Mouse (Mus musculus) left cerebral cortex, adult 8-10 months (tissue): ENCODE data around the gene Arhgap44. TPM values are rescaled to one million over a fixed set of nuclear protein-coding genes. Genes with fewer than 3 reads are reported as not detected.

Source experiments
- DNase-seq, 2 experiments: peaks; one replicate each; pipeline ENCODE4 v3.0.0; 2022; ENCODE audit warnings: low spot score in 2 of 2
- total RNA-seq, 4 experiments: library from RNA; stranded (reverse); gene quantifications; 2 replicates each; pipeline ENCODE4 v1.2.4; 2022

The Arhgap44 gene
- total RNA-seq, result 100 to 1,000 TPM; 129 to 135 (median 132) TPM

- DNase-seq, result peak; percentile 57
These were observed at the start of gene Arhgap44 for GRCm38 (mm10) chr11:65162767-65163120. Gene Arhgap44, minus strand, starts transcription at chr11:65162961.

DNA sequence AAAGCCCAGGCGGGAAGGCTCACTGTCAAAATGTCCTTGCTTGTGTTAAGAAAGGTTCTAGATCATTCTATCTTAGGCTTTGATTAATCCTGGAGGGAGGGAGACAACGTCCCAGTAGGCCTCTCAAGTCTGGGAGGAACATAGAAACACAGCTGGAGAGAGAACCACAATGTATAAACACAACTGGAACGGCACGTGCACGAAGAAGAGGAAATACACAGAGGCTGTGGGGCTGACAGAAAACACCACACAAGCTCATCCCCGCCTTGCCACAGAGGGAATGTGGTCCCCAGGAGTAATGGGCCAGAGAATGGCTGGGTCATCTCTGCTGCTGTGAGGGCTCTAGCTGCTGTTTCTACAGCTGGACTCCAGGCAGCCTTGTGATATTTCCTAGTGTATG is 48.9 kb upstream of the Arhgap44 start:
- DNase-seq, result no peak

DNA sequence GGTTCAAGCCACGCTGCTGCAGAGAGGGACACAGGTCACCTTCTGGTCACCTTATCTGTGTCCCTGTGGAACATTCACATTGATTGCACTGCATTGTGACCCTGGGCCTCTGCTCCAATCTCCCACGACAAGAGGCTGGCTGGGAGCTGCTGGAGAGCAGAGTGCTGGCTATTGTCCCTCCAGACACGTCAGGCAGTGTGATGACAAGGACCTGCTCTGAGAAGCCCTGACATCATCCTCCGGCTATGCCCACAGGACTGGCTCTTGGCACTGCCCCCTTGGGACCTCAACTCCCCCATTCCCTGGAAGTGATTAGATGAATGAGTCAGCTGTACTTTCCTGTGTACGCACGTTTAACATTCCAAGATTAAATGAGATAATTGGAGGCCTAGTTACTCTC is 46.7 kb upstream of the Arhgap44 start:
- no peak for DNase-seq

- no peak for DNase-seq
These were observed 42.5 kb upstream of the Arhgap44 start for GRCm38 (mm10) chr11:65205306-65205705.

GRCm38 (mm10) chr11:65204651-65205050 is 41.9 kb upstream of the Arhgap44 start:
- no peak for DNase-seq

GRCm38 (mm10) chr11:65203020-65203419 is 40.3 kb upstream of the Arhgap44 start:
- DNase-seq, result no peak

DNA sequence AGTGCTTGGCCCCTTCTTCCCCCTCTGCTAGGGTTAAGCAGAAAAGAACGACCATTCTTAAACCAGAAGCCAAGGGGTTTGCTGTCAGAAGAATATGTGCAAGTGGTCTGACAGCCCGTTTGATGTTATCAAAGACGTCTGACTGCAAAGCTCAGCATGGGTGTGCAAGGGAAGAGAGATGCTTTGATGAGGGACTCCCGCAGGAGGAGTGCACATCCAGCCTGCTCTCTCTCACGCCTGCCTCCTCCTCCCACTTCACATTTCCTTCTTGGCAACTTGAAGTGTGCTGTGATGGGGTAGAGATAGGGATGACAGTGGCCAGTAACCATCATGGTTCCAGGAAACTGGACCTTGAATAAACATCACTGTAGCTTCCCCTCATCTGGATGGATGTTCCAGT is 39.5 kb upstream of the Arhgap44 start:
- DNase-seq, result no peak

GRCm38 (mm10) chr11:65198026-65198425 is 35.3 kb upstream of the Arhgap44 start:
- DNase-seq, result no peak

GRCm38 (mm10) chr11:65197280-65197679 is 34.5 kb upstream of the Arhgap44 start:
- peak; percentile 34 to 41 for DNase-seq

- no peak for DNase-seq
These were observed 24.2 kb upstream of the Arhgap44 start for GRCm38 (mm10) chr11:65186974-65187373.

GRCm38 (mm10) chr11:65185114-65185513 is 22.4 kb upstream of the Arhgap44 start:
- no peak for DNase-seq

GRCm38 (mm10) chr11:65170121-65170750 is 7.5 kb upstream of the Arhgap44 start:
- DNase-seq, result no peak

GRCm38 (mm10) chr11:65161881-65162766 is 637 bp downstream of the Arhgap44 start:
- DNase-seq, result peak; percentile 28 to 29

DNA sequence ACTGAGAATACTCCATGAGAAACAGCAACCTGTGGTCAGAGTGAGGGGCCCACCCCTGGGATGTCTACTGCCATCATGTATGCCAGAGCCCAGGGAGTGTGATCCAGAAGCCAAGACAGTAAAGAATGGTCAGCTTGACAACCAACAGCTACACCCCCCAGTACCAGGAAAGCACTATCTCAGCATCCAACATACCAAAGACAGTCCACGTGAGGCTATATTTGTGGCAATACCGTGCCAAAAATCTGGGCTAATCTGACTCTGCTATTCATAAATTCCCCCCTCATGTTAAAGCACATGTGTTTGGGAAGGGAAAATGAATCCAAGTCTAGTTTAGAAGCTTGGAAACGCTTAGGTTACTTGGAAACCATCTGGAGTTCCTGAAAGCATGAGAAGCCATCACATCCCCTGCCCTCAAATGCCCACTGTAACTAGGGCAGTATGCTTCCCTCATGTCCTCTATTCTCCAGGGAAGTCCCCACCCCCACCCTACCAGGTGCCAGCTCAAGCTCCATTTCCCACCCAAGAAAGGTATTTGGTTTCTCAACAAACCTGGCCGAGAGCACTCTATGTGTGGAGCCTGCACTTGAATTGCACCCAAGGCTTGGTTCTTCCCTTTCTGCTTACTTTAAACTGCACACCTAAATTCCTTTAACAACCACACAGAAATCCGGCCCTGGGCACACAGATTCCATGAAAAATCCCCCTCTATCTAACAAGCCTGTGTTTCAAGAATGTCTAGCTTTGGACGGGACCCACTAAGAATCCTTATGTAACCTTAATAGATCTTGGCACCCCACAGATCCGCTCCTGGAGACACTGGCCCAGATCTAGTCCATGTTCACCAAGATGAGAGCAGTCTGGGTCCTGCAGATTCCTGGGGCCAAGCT is 1.5 kb downstream of the Arhgap44 start:
- DNase-seq, result peak in 1 of 2 experiments; percentile 18

- DNase-seq, result no peak
These were observed 3.0 kb downstream of the Arhgap44 start, which contains the start of gene 1700086D15Rik for GRCm38 (mm10) chr11:65159791-65160190. Gene 1700086D15Rik, minus strand, starts transcription at chr11:65159891.

DNA sequence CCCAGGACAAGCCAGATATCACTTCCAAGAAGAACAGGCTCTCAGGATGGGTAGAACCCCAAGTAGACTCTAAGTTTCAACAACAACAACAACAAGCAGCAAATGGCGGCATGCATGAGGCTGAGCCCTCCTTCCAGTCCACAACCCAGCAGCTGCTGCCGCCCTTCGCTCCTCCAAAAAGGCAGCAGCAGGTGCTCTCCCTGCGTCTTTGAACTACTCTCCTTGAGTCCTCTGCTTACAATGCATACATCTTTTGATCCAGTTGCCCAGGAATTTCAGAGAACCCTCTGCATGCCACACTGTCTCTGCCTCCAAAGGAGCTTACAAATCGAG is 4.1 kb downstream of the Arhgap44 start:
- no peak for DNase-seq

DNA sequence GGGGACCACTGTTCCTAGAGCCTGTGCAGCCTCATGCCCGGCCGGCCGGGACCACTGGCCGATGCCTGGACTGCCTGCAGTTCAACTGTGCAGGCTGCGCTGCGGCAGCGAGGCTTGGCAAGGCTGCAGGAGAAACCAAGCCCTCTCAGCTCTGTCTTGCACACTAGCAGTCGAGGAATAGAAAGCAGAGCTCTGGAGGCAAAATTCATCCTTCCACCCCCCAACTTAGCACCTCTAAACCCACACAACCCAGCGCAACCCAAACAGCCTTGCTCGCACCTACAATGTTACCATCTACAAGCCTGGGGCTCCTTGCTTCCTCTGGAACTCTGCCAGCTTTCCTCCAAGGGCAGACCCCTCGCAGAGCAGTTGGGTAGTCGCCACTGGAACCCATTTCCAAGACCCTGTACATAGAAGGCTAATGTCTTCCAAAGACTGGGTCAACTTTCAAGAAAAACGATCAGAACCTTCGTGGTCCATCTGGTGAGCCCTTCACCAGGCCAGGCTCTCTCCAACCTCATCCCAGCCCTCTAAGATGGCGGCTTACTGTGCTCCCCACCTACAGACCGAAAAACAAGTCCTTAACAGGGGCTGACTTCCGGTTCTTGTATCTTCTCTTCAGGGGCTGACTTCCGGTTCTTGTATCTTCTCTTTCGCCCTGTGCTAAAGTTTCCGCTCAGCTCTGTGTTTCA is 4.6 kb downstream of the Arhgap44 start:
- DNase-seq, result no peak

- no peak for DNase-seq
These were observed 9.8 kb downstream of the Arhgap44 start for GRCm38 (mm10) chr11:65153006-65153405.

DNA sequence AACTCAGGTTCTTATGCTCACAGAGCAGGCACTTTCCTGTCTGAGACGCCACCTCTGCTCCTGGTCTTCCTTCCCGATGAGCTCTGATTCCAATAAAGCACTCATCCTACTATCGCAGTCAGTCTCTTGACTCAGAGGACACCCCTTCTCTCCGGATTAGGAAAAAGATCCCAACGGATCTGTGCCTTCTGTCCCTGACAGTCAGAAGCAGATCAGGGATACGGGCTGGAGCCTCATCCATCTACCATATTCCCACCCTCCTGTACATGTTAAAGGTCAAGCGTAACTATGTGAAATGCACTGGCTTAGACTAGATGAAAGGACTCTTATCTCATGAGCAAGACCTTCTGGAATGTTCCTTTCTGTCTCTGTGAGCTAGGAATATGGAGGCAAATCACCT is 14.3 kb downstream of the Arhgap44 start:
- DNase-seq, result no peak

GRCm38 (mm10) chr11:65142838-65143417 is 19.8 kb downstream of the Arhgap44 start:
- DNase-seq, result no peak

GRCm38 (mm10) chr11:65139030-65139429 is 23.7 kb downstream of the Arhgap44 start:
- no peak for DNase-seq
